Mouse (Mus musculus): Measurements from ENCODE around the gene Ell2. TPM values are rescaled to one million over a fixed set of nuclear protein-coding genes. Genes with fewer than 3 reads are reported as not detected.

The Ell2 gene
- polyA plus RNA-seq, 1 experiment = 21.2 TPM

GRCm38 (mm10) chr13:75760859-75761548, 54.4 kb downstream of the Ell2 start:
- H3K4me1 ChIP-seq (ENCODE audit: control insufficient read depth, insufficient read depth, low read length) = no peaks in the 10 kb centered on the region; the same call in 1 of the 2 replicates
- no peak overlapping the region for H3K4me3 ChIP-seq (ENCODE audit: insufficient read depth, low read length)
- TF ChIP-seq CTCF (IDR thresholded peaks at IDR 0.05; ENCODE audit: extremely low read depth, insufficient read depth, low read length) = no peak
- no peak for TF ChIP-seq POLR2A (IDR thresholded peaks at IDR 0.05; ENCODE audit: extremely low read depth, insufficient read depth, low read length)
- H3K27ac ChIP-seq (ENCODE audit: insufficient read depth, low read length) = no peak overlapping the region

DNA sequence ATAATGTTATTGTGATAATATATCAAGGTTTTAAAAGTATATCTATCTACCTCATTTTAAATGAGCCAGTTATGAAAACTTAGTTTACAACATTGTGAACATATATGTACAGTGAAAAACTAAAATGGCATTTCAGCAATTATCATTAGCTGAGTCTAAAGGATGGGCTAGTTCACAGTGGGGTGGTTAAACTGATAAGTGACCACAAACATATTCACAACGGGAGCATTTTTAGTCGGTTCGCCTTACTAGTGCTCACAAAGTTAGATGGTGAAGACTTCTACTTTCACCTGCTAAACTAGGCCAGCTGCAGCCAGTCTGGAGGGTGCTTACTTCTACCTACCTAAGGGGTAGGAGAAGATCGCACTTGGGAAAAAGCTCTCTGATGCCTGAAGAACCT, 56.2 kb downstream of the Ell2 start:
- no peak overlapping the region for H3K4me3 ChIP-seq (ENCODE audit: insufficient read depth, low read length)
- TF ChIP-seq CTCF (IDR thresholded peaks at IDR 0.05; ENCODE audit: extremely low read depth, insufficient read depth, low read length) (no peak), POLR2A (IDR thresholded peaks at IDR 0.05; ENCODE audit: extremely low read depth, insufficient read depth, low read length) (no peak)
- no peak overlapping the region for H3K27ac ChIP-seq (ENCODE audit: insufficient read depth, low read length)
- H3K4me1 ChIP-seq (ENCODE audit: control insufficient read depth, insufficient read depth, low read length) = no peaks in the 10 kb centered on the region; the same call in 1 of the 2 replicates

DNA sequence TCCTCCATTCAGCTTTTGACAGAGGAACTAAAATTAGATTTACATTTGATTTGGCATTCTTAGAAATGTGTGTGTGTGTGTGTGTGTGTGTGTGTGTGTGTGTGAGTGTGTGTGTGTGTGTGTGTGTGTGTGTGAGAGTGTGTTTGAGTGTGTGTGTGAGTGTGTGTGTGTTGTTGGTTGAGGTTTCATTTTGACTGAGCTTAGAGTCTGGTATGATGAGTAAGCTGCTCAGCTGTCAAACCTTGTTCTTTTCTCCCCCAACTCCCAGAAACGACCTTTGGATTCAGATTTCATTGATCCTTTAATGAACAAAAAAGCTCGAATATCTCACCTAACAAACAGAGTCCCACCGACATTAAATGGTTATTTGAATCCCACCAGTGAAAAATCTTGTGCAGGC, 56.7 kb downstream of the Ell2 start:
- Histone ChIP-seq H3K4me3 (ENCODE audit: insufficient read depth, low read length) (no peak overlapping the region), H3K4me1 (ENCODE audit: control insufficient read depth, insufficient read depth, low read length) (no peaks in the 10 kb centered on the region; the same call in 1 of the 2 replicates), H3K27ac (ENCODE audit: insufficient read depth, low read length) (no peak overlapping the region)
- TF ChIP-seq CTCF (IDR thresholded peaks at IDR 0.05; ENCODE audit: extremely low read depth, insufficient read depth, low read length) = no peak
- TF ChIP-seq POLR2A (IDR thresholded peaks at IDR 0.05; ENCODE audit: extremely low read depth, insufficient read depth, low read length) = no peak

DNA sequence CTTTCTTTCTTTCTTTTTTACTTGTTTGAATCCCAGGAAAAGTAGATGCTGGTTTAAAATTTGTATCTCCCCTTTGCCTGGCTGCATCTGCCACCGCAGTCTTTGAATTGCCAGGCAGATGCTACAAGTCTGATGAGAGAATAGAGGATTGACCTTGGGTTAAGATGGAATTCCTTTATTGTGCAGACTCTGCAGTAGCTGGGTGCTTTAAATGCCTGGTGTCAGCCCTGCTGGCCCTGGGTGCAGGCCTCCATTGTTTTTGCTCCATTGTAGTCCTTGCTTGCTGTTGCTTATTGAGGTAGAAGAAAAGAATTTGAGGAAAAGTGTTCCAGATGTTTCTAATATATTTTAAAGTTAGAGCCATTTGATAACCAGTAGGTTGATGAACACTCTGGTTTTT, 59.2 kb downstream of the Ell2 start:
- no peak for TF ChIP-seq CTCF (IDR thresholded peaks at IDR 0.05; ENCODE audit: extremely low read depth, insufficient read depth, low read length)
- TF ChIP-seq POLR2A (IDR thresholded peaks at IDR 0.05; ENCODE audit: extremely low read depth, insufficient read depth, low read length) = no peak
- Histone ChIP-seq H3K4me1 (ENCODE audit: control insufficient read depth, insufficient read depth, low read length) (no peaks in the 10 kb centered on the region; the same call in 1 of the 2 replicates), H3K27ac (ENCODE audit: insufficient read depth, low read length) (no peak overlapping the region), H3K4me3 (ENCODE audit: insufficient read depth, low read length) (no peak overlapping the region)

DNA sequence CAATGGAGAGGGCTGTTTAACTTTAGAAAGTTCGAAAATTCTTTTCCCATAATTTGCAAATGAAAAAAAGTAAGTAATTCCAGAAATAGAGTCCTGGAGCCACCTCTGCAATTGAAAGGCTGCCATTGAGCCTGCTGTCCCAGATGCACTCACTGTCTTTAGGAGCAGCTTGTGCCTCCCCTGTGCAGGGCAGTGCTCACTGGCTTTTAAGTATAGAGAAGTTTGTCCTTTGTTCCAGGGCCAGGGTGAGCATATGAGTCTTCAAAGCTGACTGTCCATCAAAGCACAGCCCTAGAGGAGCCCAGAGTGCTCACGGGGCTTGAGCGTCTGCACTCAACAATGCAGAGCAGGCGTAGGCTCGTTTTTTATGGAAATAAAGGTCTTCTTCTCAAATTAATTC, 59.7 kb downstream of the Ell2 start:
- TF ChIP-seq POLR2A (IDR thresholded peaks at IDR 0.05; ENCODE audit: extremely low read depth, insufficient read depth, low read length) (no peak), CTCF (IDR thresholded peaks at IDR 0.05; ENCODE audit: extremely low read depth, insufficient read depth, low read length) (no peak)
- Histone ChIP-seq H3K4me1 (ENCODE audit: control insufficient read depth, insufficient read depth, low read length) (no peaks in the 10 kb centered on the region; the same call in 1 of the 2 replicates), H3K27ac (ENCODE audit: insufficient read depth, low read length) (no peak overlapping the region), H3K4me3 (ENCODE audit: insufficient read depth, low read length) (no peak overlapping the region)

- Histone ChIP-seq H3K4me3 (ENCODE audit: insufficient read depth, low read length) (no peak overlapping the region), H3K27ac (ENCODE audit: insufficient read depth, low read length) (no peak overlapping the region), H3K4me1 (ENCODE audit: control insufficient read depth, insufficient read depth, low read length) (peaks cover 2% of the 10 kb centered on the region; the same call in 1 of the 2 replicates)
- no peak for TF ChIP-seq POLR2A (IDR thresholded peaks at IDR 0.05; ENCODE audit: extremely low read depth, insufficient read depth, low read length)
- TF ChIP-seq CTCF (IDR thresholded peaks at IDR 0.05; ENCODE audit: extremely low read depth, insufficient read depth, low read length) = no peak
Observed at GRCm38 (mm10) chr13:75766967-75767366, 60.4 kb downstream of the Ell2 start.

DNA sequence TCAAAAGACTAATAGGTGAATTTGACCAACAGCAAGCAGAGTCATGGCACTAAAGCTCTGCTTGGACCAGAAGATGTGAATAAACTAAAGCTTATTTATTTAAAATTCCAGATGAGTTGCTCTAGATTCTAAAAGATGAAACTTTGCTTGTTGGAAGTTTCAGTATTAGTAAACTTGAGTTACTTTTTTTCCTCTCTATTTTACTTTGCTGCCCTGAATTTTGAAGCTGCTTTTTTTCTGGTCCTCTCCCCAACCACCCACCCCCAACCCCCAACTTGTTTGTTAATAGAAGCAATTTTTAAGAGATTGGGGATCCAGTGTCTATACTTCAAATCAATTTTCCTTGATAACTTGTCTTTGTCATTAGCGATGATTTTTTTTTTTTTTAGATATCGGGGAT, 64.2 kb downstream of the Ell2 start:
- TF ChIP-seq POLR2A (IDR thresholded peaks at IDR 0.05; ENCODE audit: extremely low read depth, insufficient read depth, low read length) = no peak
- no peak for TF ChIP-seq CTCF (IDR thresholded peaks at IDR 0.05; ENCODE audit: extremely low read depth, insufficient read depth, low read length)
- H3K27ac ChIP-seq (ENCODE audit: insufficient read depth, low read length) = no peak overlapping the region
- H3K4me1 ChIP-seq (ENCODE audit: control insufficient read depth, insufficient read depth, low read length) = peaks cover 2% of the 10 kb centered on the region; the same call in 1 of the 2 replicates
- no peak overlapping the region for H3K4me3 ChIP-seq (ENCODE audit: insufficient read depth, low read length)

DNA sequence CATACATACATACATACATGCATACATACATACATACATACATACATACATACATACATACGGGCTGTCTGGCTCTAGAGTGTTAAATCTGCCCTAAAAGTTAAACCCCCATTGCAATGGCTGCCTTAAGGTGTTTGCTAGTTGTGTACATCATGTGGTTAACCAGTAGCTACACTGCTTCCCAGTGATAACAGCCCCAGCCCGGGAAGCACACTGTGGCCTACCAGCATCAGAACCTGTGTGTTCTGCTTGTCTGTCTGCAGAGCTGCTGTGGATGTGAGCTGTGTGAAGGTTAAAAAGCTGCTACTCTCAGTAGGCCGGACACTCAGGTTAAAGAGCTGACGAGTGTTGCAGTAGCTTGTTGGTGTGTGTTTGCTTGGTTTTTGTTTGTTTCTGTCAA, 64.8 kb downstream of the Ell2 start:
- TF ChIP-seq POLR2A (IDR thresholded peaks at IDR 0.05; ENCODE audit: extremely low read depth, insufficient read depth, low read length) = no peak
- no peak for TF ChIP-seq CTCF (IDR thresholded peaks at IDR 0.05; ENCODE audit: extremely low read depth, insufficient read depth, low read length)
- Histone ChIP-seq H3K4me1 (ENCODE audit: control insufficient read depth, insufficient read depth, low read length) (peaks cover 2% of the 10 kb centered on the region; the same call in 1 of the 2 replicates), H3K27ac (ENCODE audit: insufficient read depth, low read length) (no peak overlapping the region), H3K4me3 (ENCODE audit: insufficient read depth, low read length) (no peak overlapping the region)

GRCm38 (mm10) chr13:75771984-75772730, 65.6 kb downstream of the Ell2 start:
- Histone ChIP-seq H3K27ac (ENCODE audit: insufficient read depth, low read length) (no peak overlapping the region), H3K4me1 (ENCODE audit: control insufficient read depth, insufficient read depth, low read length) (peaks cover 2% of the 10 kb centered on the region; the same call in 1 of the 2 replicates), H3K4me3 (ENCODE audit: insufficient read depth, low read length) (no peak overlapping the region)
- TF ChIP-seq POLR2A (IDR thresholded peaks at IDR 0.05; ENCODE audit: extremely low read depth, insufficient read depth, low read length) (no peak), CTCF (IDR thresholded peaks at IDR 0.05; ENCODE audit: extremely low read depth, insufficient read depth, low read length) (no peak)
